Mouse (Mus musculus) heart, postnatal 10 days (tissue): ENCODE measurements around the gene Fem1a. TPM values are rescaled to one million over a fixed set of nuclear protein-coding genes. Genes with fewer than 3 reads are reported as not detected.
"Not testable (repeated sequence)": the region's sequence is repeated elsewhere in the genome, so short reads cannot be mapped to it uniquely, and the experiment has no call there.

Experiments used
- DNase-seq, 2 experiments: peaks; one replicate each; pipeline ENCODE4 v3.0.0; 2021
- intact Hi-C: fragments of 180-260 bp; cut with DNase I; formaldehyde crosslinking; loops from one replicate; pipeline ENCODE4 v1.15.1; 2025
- total RNA-seq, 2 experiments: library from RNA; stranded (reverse); gene quantifications; 2 replicates each; pipeline ENCODE4 v1.2.3; 2021

The Fem1a gene
- total RNA-seq, 2 experiments from 2014 or later = 81.5 to 94.9 TPM

GRCm38 (mm10) chr17:56251136-56251829 lies 5.3 kb upstream of the Fem1a start:
- peak; percentile 75 to 84 for DNase-seq
- intact Hi-C loops = loop anchor here (2.0 to 5.0 kb wide), 2 partner anchors 32 to 294 kb away; partner anchors contain the start of genes Dpp9 and Yju2

GRCm38 (mm10) chr17:56254695-56255094 lies 1.9 kb upstream of the Fem1a start:
- intact Hi-C loops = loop anchor here (1.0 to 5.0 kb wide), 2 partner anchors 122 to 297 kb away; partner anchors contain the start of gene Yju2
- no peak for DNase-seq

- intact Hi-C loops = loop anchor here (1.0 kb wide), 1 partner anchor 123 kb away; no protein-coding TSS in a partner anchor
- DNase-seq = peak in 1 of 2 experiments; percentile 63
These were observed 1.2 kb upstream of the Fem1a start for GRCm38 (mm10) chr17:56255429-56255828.

GRCm38 (mm10) chr17:56255863-56256238 lies 759 bp upstream of the Fem1a start:
- intact Hi-C loops = loop anchor here (1.0 to 2.0 kb wide), 2 partner anchors 21 to 124 kb away; partner anchors contain the start of gene Ticam1
- peak; percentile 99 for DNase-seq

GRCm38 (mm10) chr17:56257181-56257894 lies 728 bp downstream of the Fem1a start:
- intact Hi-C loops = loop anchor here (2.0 kb wide), 1 partner anchor 19 kb away; the partner anchor contains the start of gene Ticam1
- no peak for DNase-seq

GRCm38 (mm10) chr17:56258269-56258668 lies 1.7 kb downstream of the Fem1a start:
- intact Hi-C loops = not testable (repeated sequence)
- peak in 1 of 2 experiments; percentile 14 for DNase-seq

GRCm38 (mm10) chr17:56258812-56259211 lies 2.2 kb downstream of the Fem1a start:
- intact Hi-C loops, DNase-seq: not testable (repeated sequence)

GRCm38 (mm10) chr17:56259301-56260037 lies 2.9 kb downstream of the Fem1a start:
- intact Hi-C loops = no loop called here
- DNase-seq = no peak

GRCm38 (mm10) chr17:56261166-56261565 lies 4.6 kb downstream of the Fem1a start:
- DNase-seq = peak; percentile 73 to 83
- intact Hi-C loops = no loop called here

- intact Hi-C loops = no loop called here
- DNase-seq = peak; percentile 81 to 85
These were observed 6.1 kb downstream of the Fem1a start for GRCm38 (mm10) chr17:56262645-56263094.

- intact Hi-C loops = no loop called here
- peak; percentile 86 to 88 for DNase-seq
These were observed 7.4 kb downstream of the Fem1a start for GRCm38 (mm10) chr17:56264020-56264419.

- no peak for DNase-seq
- intact Hi-C loops = no loop called here
These were observed 8.4 kb downstream of the Fem1a start for GRCm38 (mm10) chr17:56265011-56265410.

GRCm38 (mm10) chr17:56265869-56266268 lies 9.3 kb downstream of the Fem1a start:
- intact Hi-C loops = no loop called here
- no peak for DNase-seq

- intact Hi-C loops = no loop called here
- DNase-seq = no peak
These were observed 9.7 kb downstream of the Fem1a start for GRCm38 (mm10) chr17:56266271-56266670.

- intact Hi-C loops = no loop called here
- DNase-seq = peak; percentile 81 to 84
These were observed 12.6 kb downstream of the Fem1a start for GRCm38 (mm10) chr17:56269153-56269630.

GRCm38 (mm10) chr17:56269741-56270140 lies 13.1 kb downstream of the Fem1a start:
- peak in 1 of 2 experiments; percentile 14 for DNase-seq
- intact Hi-C loops = no loop called here

- peak in 1 of 2 experiments; percentile 15 for DNase-seq
- intact Hi-C loops = no loop called here
These were observed 15.1 kb downstream of the Fem1a start for GRCm38 (mm10) chr17:56271609-56272253.

GRCm38 (mm10) chr17:56272644-56273043 lies 16.0 kb downstream of the Fem1a start:
- intact Hi-C loops = no loop called here
- DNase-seq = no peak

GRCm38 (mm10) chr17:56273482-56273881 lies 16.9 kb downstream of the Fem1a start:
- peak in 1 of 2 experiments; percentile 4 for DNase-seq
- intact Hi-C loops = no loop called here

- intact Hi-C loops = no loop called here
- peak in 1 of 2 experiments; percentile 5 for DNase-seq
These were observed 17.4 kb downstream of the Fem1a start for GRCm38 (mm10) chr17:56273986-56274385.
